Comparison of ENCODE assay signal across 14 mouse cellular contexts in genomic region chr4:109410681-109411376, GRCm38 (mm10). TPM values are rescaled to one million over a fixed set of nuclear protein-coding genes. Genes with fewer than 3 reads are reported as not detected.
DNase-seq lines count a peak whose midpoint lies in the region; ATAC-seq and TF ChIP-seq lines count a peak whose summit lies in the region.
"Had no signal": no experiment of that assay in that cellular context is flagged by ENCODE, and none has a peak within 500 bp of the region (broad histone marks: within the 10 kb centered on the region; RNA-seq: fewer than 3 reads in every experiment).

No protein-coding gene starts in this region.

- no peak for TF ChIP-seq POLR2A in MEL (IDR thresholded peaks at IDR 0.05; ENCODE audit: control insufficient read depth in 1 of 2, insufficient read depth in 1 of 2, low read depth in 1 of 2, low read length in 2 of 2, poor library complexity in 1 of 2)

- H3K4me3 ChIP-seq in heart, embryonic 16.5 days (ENCODE audit: low read length): no peak overlapping the region
- H3K4me3 ChIP-seq in MEL (ENCODE audit: control insufficient read depth in 1 of 2, insufficient read depth in 1 of 2, low read depth in 2 of 2, low read length in 2 of 2): peak overlapping the region in 1 of 2 experiments; percentile 6; a peak in 1 of 4 replicates
- peak overlapping the region; percentile 24; the same call in 1 of the 2 replicates for H3K4me3 ChIP-seq in liver, postnatal 0 days (ENCODE audit: low read depth, low read length)
- H3K4me3 ChIP-seq in kidney, embryonic 14.5 days (ENCODE audit: low read length): no peak overlapping the region
- H3K4me3 ChIP-seq in forebrain, embryonic 14.5 days (ENCODE audit: low read depth, low read length): no peak overlapping the region
- H3K4me3 ChIP-seq: layer of hippocampus, adult 2 months had no signal

- H3K9ac ChIP-seq in heart, embryonic 16.5 days (ENCODE audit: low read length): peak overlapping the region; percentile 6; the same call in 1 of the 2 replicates
- peak overlapping the region; percentile 41 for H3K9ac ChIP-seq in MEL (ENCODE audit: control insufficient read depth, low read depth, low read length, poor library complexity, severe bottlenecking)
- H3K9ac ChIP-seq in liver, postnatal 0 days (replicated peaks): peak overlapping the region; percentile 59
- H3K9ac ChIP-seq in kidney, embryonic 14.5 days (ENCODE audit: low read depth, low read length): no peak overlapping the region
- no peak overlapping the region for H3K9ac ChIP-seq in forebrain, embryonic 14.5 days (ENCODE audit: low read length)

- WGBS in heart, embryonic 16.5 days: 38% methylated on average over 9 of the region's 9 CpGs
- 48% methylated on average over 9 of the region's 9 CpGs for WGBS in liver, postnatal 0 days (ENCODE audit: insufficient replicate concordance)
- WGBS in kidney, embryonic 14.5 days: 59% methylated on average over 9 of the region's 9 CpGs
- 71% methylated on average over 9 of the region's 9 CpGs for WGBS in forebrain, embryonic 14.5 days

- H3K4me1 ChIP-seq in heart, embryonic 16.5 days (ENCODE audit: control insufficient read depth, insufficient read depth, low read length): peaks cover 21% of the 10 kb centered on the region
- peaks cover 0 to 28% of the 10 kb centered on the region in 2 experiments; a peak in 3 of 4 replicates for H3K4me1 ChIP-seq in MEL (ENCODE audit: control insufficient read depth in 1 of 2, insufficient read depth in 2 of 2, low read length in 2 of 2)
- peaks cover 45% of the 10 kb centered on the region for H3K4me1 ChIP-seq in liver, postnatal 0 days (ENCODE audit: insufficient read depth)
- H3K4me1 ChIP-seq in kidney, embryonic 14.5 days (ENCODE audit: control insufficient read depth, insufficient read depth, low read length): no peaks in the 10 kb centered on the region; the same call in 1 of the 2 replicates
- peaks cover 5% of the 10 kb centered on the region for H3K4me1 ChIP-seq in forebrain, embryonic 14.5 days (ENCODE audit: control insufficient read depth, insufficient read depth, low read length)

- no peak for TF ChIP-seq CTCF in MEL (IDR thresholded peaks at IDR 0.05 in 2 of 3, conservative IDR thresholded peaks at IDR 0.05 in 1 of 3; ENCODE audit: control insufficient read depth in 1 of 3, insufficient read depth in 1 of 3, low read depth in 2 of 3, low read length in 3 of 3, poor library complexity in 1 of 3, severe bottlenecking in 1 of 3)
- TF ChIP-seq CTCF in liver, postnatal 0 days (IDR thresholded peaks at IDR 0.05; ENCODE audit: low read depth): no peak

- no peak for ATAC-seq in heart, embryonic 16.5 days (replicated peaks; ENCODE audit: extremely low read depth, insufficient read depth, low FRiP score)
- peak; percentile 67 for ATAC-seq in common myeloid progenitor, adult 5-6 weeks (replicated peaks; ENCODE audit: low read depth, poor library complexity, severe bottlenecking)
- peak; percentile 87 for ATAC-seq in liver, postnatal 0 days
- no peak for ATAC-seq in kidney, embryonic 14.5 days (ENCODE audit: low FRiP score, low TSS enrichment)
- ATAC-seq in forebrain, embryonic 14.5 days: no peak

- no peaks in the 10 kb centered on the region for H3K36me3 ChIP-seq in heart, embryonic 16.5 days (ENCODE audit: control insufficient read depth, insufficient read depth)
- peaks cover 0 to 22% of the 10 kb centered on the region in 2 experiments; a peak in 2 of 4 replicates for H3K36me3 ChIP-seq in MEL (ENCODE audit: control insufficient read depth in 1 of 2, insufficient read depth in 2 of 2, low read length in 2 of 2)
- no peaks in the 10 kb centered on the region for H3K36me3 ChIP-seq in liver, postnatal 0 days (replicated peaks; ENCODE audit: insufficient read depth, low read length)
- H3K36me3 ChIP-seq in kidney, embryonic 14.5 days (ENCODE audit: control insufficient read depth, insufficient read depth, low read length): no peaks in the 10 kb centered on the region
- H3K36me3 ChIP-seq in forebrain, embryonic 14.5 days (ENCODE audit: control insufficient read depth, insufficient read depth, low read length): no peaks in the 10 kb centered on the region

- peak; percentile 95 for TF ChIP-seq EP300 in MEL (IDR thresholded peaks at IDR 0.05; ENCODE audit: low read depth in 1 of 2, low read length in 2 of 2)
- peak; percentile 96 for TF ChIP-seq EP300 in liver, postnatal 0 days (IDR thresholded peaks at IDR 0.05; ENCODE audit: low read depth)

- intact Hi-C loops in heart, postnatal 25 days (cut with DNase I): no loop called here

- no peaks in the 10 kb centered on the region; the same call in 1 of the 2 replicates for H3K79me2 ChIP-seq in MEL (ENCODE audit: control insufficient read depth, insufficient read depth, low read length, poor library complexity)

- DNase-seq in heart, postnatal 25 days (ENCODE audit: low spot score): no peak
- DNase-seq in MEL (ENCODE audit: low read depth, low spot score): peak; percentile 85
- peak; percentile 59 for DNase-seq in liver, postnatal 0 days
- DNase-seq in layer of hippocampus, postnatal 10 days (ENCODE audit: low spot score in 2 of 2): no peak
- DNase-seq in forebrain, embryonic 14.5 days (ENCODE audit: low spot score): no peak
- DNase-seq: gastrocnemius, postnatal 36 days; kidney, adult 18-20 months; left cerebral cortex, postnatal 4 days; lung, postnatal 14 days; retina, postnatal 1 day had no signal

- H3K9me3 ChIP-seq in heart, embryonic 16.5 days (replicated peaks; ENCODE audit: control insufficient read depth, low read length): no peaks in the 10 kb centered on the region
- no peaks in the 10 kb centered on the region for H3K9me3 ChIP-seq in MEL (replicated peaks; ENCODE audit: insufficient read depth, low read length)
- no peaks in the 10 kb centered on the region for H3K9me3 ChIP-seq in liver, postnatal 0 days (ENCODE audit: low read length)
- no peaks in the 10 kb centered on the region for H3K9me3 ChIP-seq in kidney, embryonic 14.5 days (ENCODE audit: control insufficient read depth, low read length)
- H3K9me3 ChIP-seq in forebrain, embryonic 14.5 days (replicated peaks; ENCODE audit: control insufficient read depth, low read length): no peaks in the 10 kb centered on the region

- H3K27ac ChIP-seq in heart, embryonic 16.5 days (ENCODE audit: low read length): peak overlapping the region; percentile 13
- peak overlapping the region; percentile 55 for H3K27ac ChIP-seq in MEL (ENCODE audit: control insufficient read depth, low read depth, low read length)
- H3K27ac ChIP-seq in liver, postnatal 0 days (ENCODE audit: low read depth): peak overlapping the region; percentile 94
- H3K27ac ChIP-seq in kidney, embryonic 14.5 days (ENCODE audit: low read depth, low read length): no peak overlapping the region
- H3K27ac ChIP-seq in forebrain, embryonic 14.5 days (ENCODE audit: low read depth, low read length): no peak overlapping the region
- H3K27ac ChIP-seq: layer of hippocampus, adult 2 months had no signal

- no peak for TF ChIP-seq RAD21 in MEL (IDR thresholded peaks at IDR 0.05; ENCODE audit: low read depth, low read length)

- no peaks in the 10 kb centered on the region for H3K27me3 ChIP-seq in heart, embryonic 16.5 days (ENCODE audit: control insufficient read depth, insufficient read depth, low read length)
- H3K27me3 ChIP-seq in MEL (ENCODE audit: control insufficient read depth in 1 of 2, insufficient read depth in 2 of 2, low read length in 2 of 2): no peaks in the 10 kb centered on the region
- no peaks in the 10 kb centered on the region for H3K27me3 ChIP-seq in liver, postnatal 0 days (ENCODE audit: insufficient read depth, low read length)
- H3K27me3 ChIP-seq in kidney, embryonic 14.5 days (ENCODE audit: control insufficient read depth, insufficient read depth, low read length): no peaks in the 10 kb centered on the region
- H3K27me3 ChIP-seq in forebrain, embryonic 14.5 days (replicated peaks; ENCODE audit: control insufficient read depth, insufficient read depth, low read length): no peaks in the 10 kb centered on the region

- H3K4me2 ChIP-seq in heart, embryonic 16.5 days (ENCODE audit: low read depth, low read length): no peak overlapping the region
- H3K4me2 ChIP-seq in liver, postnatal 0 days (ENCODE audit: low read depth, low read length): peak overlapping the region; percentile 67
- H3K4me2 ChIP-seq in kidney, embryonic 14.5 days (replicated peaks; ENCODE audit: low read depth, low read length): no peak overlapping the region
- H3K4me2 ChIP-seq in forebrain, embryonic 14.5 days (ENCODE audit: low read length): no peak overlapping the region

TF ChIP-seq in MEL, 35 proteins besides CTCF, POLR2A, EP300 and RAD21 (continues in another document):
- TF ChIP-seq HCFC1 (IDR thresholded peaks at IDR 0.05; ENCODE audit: low read depth, low read length) (0 out of 2 replicates have a peak, but pooled peaks have one; percentile 20), POLR2AphosphoS5 (IDR thresholded peaks at IDR 0.05; ENCODE audit: borderline replicate concordance, low read depth, low read length) (no peak), TAL1 (IDR thresholded peaks at IDR 0.05; ENCODE audit: low read length) (peak; percentile 98), E2F4 (IDR thresholded peaks at IDR 0.05; ENCODE audit: borderline replicate concordance, low read depth, low read length) (no peak), JUND (IDR thresholded peaks at IDR 0.05; ENCODE audit: low read depth, low read length) (no peak), ETS1 (IDR thresholded peaks at IDR 0.05; ENCODE audit: low read depth, low read length) (peak; percentile 99), CHD2 (IDR thresholded peaks at IDR 0.05; ENCODE audit: low read length) (no peak), TBP (IDR thresholded peaks at IDR 0.05; ENCODE audit: low read depth, low read length) (peak; percentile 61; the same call in 1 of the 2 replicates), RCOR1 (IDR thresholded peaks at IDR 0.05; ENCODE audit: low read depth, low read length) (peak; percentile 98), POLR2AphosphoS2 (IDR thresholded peaks at IDR 0.05; ENCODE audit: low read length) (no peak), NELFE (IDR thresholded peaks at IDR 0.05; ENCODE audit: low read depth, low read length) (no peak), SMC3 (IDR thresholded peaks at IDR 0.05; ENCODE audit: low read depth, low read length) (no peak), MYB (IDR thresholded peaks at IDR 0.05; ENCODE audit: low read depth, low read length) (no peak)

RNA-seq across cellular contexts. Expression of gene Ttc39a, which starts 4.4 kb away (rescaled TPM):
- polyA plus RNA-seq in heart, embryonic 16.5 days (2015; fragmentation: Nextera tagmentation; extraction: Ambion mirVana): 6.7 and 7.7 TPM in 2 replicates
- 1 to 10 TPM; 1.1 to 2.1 TPM for total RNA-seq in heart, postnatal 25 days (2021)
- 1.8 and 2.8 TPM in 2 replicates for total RNA-seq in MEL (2012; rRNA removed)
- 1 to 10 TPM in 1 of 2 experiments, not detected in 1; 4.2 TPM for polyA plus RNA-seq in MEL (2012; ENCODE audit: insufficient read depth in 1 of 2, insufficient read length in 2 of 2, low read depth in 1 of 2, low replicate concordance in 2 of 2, missing spikeins in 1 of 2)
- total RNA-seq in common myeloid progenitor, adult 5-6 weeks (2017): 0.46 and 2.8 TPM in 2 replicates
- polyA plus RNA-seq in liver, postnatal 0 days (2015; fragmentation: Nextera tagmentation; extraction: Ambion mirVana): 5.0 and 5.4 TPM in 2 replicates
- 1 to 10 TPM in 1 of 2 experiments, under 1 TPM in 1; 0.83 to 1.1 TPM for total RNA-seq in layer of hippocampus, postnatal 10 days (2021)
- polyA plus RNA-seq in kidney, embryonic 14.5 days (2014; fragmentation: Nextera tagmentation; extraction: Ambion mirVana): 4.4 and 6.1 TPM in 2 replicates
- polyA plus RNA-seq in forebrain, embryonic 14.5 days (2014; fragmentation: Nextera tagmentation; extraction: Ambion mirVana): 0.54 and 1.0 TPM in 2 replicates

Comparison
In these comparisons a context has a peak if more than half of its experiments do, and no peak if none do; other contexts are left out.
1. ATAC-seq: peak in common myeloid progenitor, adult 5-6 weeks (single experiment) and liver, postnatal 0 days (single experiment); none in heart, embryonic 16.5 days (single experiment), kidney, embryonic 14.5 days (single experiment) and forebrain, embryonic 14.5 days (single experiment).
2. H3K27ac ChIP-seq: peak in heart, embryonic 16.5 days (single experiment), MEL (single experiment) and liver, postnatal 0 days (single experiment); none in kidney, embryonic 14.5 days (single experiment) and forebrain, embryonic 14.5 days (single experiment).
3. H3K9ac ChIP-seq: peak in heart, embryonic 16.5 days (single experiment), MEL (single experiment) and liver, postnatal 0 days (single experiment); none in kidney, embryonic 14.5 days (single experiment) and forebrain, embryonic 14.5 days (single experiment).
4. DNase-seq: peak in MEL (single experiment) and liver, postnatal 0 days (single experiment); none in heart, postnatal 25 days (single experiment), layer of hippocampus, postnatal 10 days (0 of 2) and forebrain, embryonic 14.5 days (single experiment).